Mouse (Mus musculus): ENCODE results near the gene 5031439G07Rik. TPM values are rescaled to one million over a fixed set of nuclear protein-coding genes. Genes with fewer than 3 reads are reported as not detected.

The 5031439G07Rik gene
- total and polyA plus RNA-seq, 3 experiments = 19.6 to 61.0 TPM; not detected in 1

GRCm38 (mm10) chr15:84973544-84973871 lies 14.8 kb downstream of the 5031439G07Rik start:
- no peak for TF ChIP-seq GATA1 (IDR thresholded peaks at IDR 0.05; ENCODE audit: low read depth, low read length)
- no peak for TF ChIP-seq NELFE (IDR thresholded peaks at IDR 0.05; ENCODE audit: low read depth, low read length)
- TF ChIP-seq MAX (IDR thresholded peaks at IDR 0.05; ENCODE audit: low read length) = no peak
- TF ChIP-seq ZMIZ1 (IDR thresholded peaks at IDR 0.05; ENCODE audit: low read depth, low read length) = no peak
- TF ChIP-seq HCFC1 (IDR thresholded peaks at IDR 0.05; ENCODE audit: low read depth, low read length) = no peak
- no peak for TF ChIP-seq TCF12 (IDR thresholded peaks at IDR 0.05; ENCODE audit: low read depth, low read length)
- no peak for TF ChIP-seq CTCF (IDR thresholded peaks at IDR 0.05 in 2 of 3, conservative IDR thresholded peaks at IDR 0.05 in 1 of 3; ENCODE audit: control insufficient read depth in 1 of 3, insufficient read depth in 1 of 3, low read depth in 2 of 3, low read length in 3 of 3, poor library complexity in 1 of 3, severe bottlenecking in 1 of 3)
- no peak for TF ChIP-seq ETS1 (IDR thresholded peaks at IDR 0.05; ENCODE audit: low read depth, low read length)
- TF ChIP-seq USF1 (IDR thresholded peaks at IDR 0.05; ENCODE audit: low read depth, low read length) = no peak
- TF ChIP-seq MEF2A (IDR thresholded peaks at IDR 0.05; ENCODE audit: extremely low read depth, insufficient replicate concordance, low read depth, low read length, poor library complexity, severe bottlenecking) = no peak
- TF ChIP-seq NRF1 (IDR thresholded peaks at IDR 0.05; ENCODE audit: insufficient read depth, low read depth, low read length, poor library complexity, severe bottlenecking) = no peak
- TF ChIP-seq MXI1 (IDR thresholded peaks at IDR 0.05; ENCODE audit: low read depth, low read length) = no peak
- TF ChIP-seq ZKSCAN1 (IDR thresholded peaks at IDR 0.05; ENCODE audit: low read depth, low read length) = no peak
- TF ChIP-seq RCOR1 (IDR thresholded peaks at IDR 0.05; ENCODE audit: low read depth, low read length) = no peak
- no peak for TF ChIP-seq RAD21 (IDR thresholded peaks at IDR 0.05; ENCODE audit: low read depth, low read length)
- TF ChIP-seq EP300 (IDR thresholded peaks at IDR 0.05; ENCODE audit: low read depth in 1 of 2, low read length in 2 of 2) = no peak
- no peak for TF ChIP-seq MYB (IDR thresholded peaks at IDR 0.05; ENCODE audit: low read depth, low read length)
- TF ChIP-seq MAZ (IDR thresholded peaks at IDR 0.05; ENCODE audit: low read depth, low read length) = no peak
- TF ChIP-seq USF2 (IDR thresholded peaks at IDR 0.05; ENCODE audit: borderline replicate concordance in 1 of 2, insufficient read depth in 1 of 2, low read depth in 1 of 2, low read length in 2 of 2) = no peak
- no peak overlapping the region for H3K9ac ChIP-seq (ENCODE audit: control insufficient read depth, low read depth, low read length, poor library complexity, severe bottlenecking)
- H3K27ac ChIP-seq (ENCODE audit: control insufficient read depth, low read depth, low read length) = no peak overlapping the region
- DNase-seq (ENCODE audit: low read depth, low spot score) = no peak
- no peaks in the 10 kb centered on the region for H3K79me2 ChIP-seq (ENCODE audit: control insufficient read depth, insufficient read depth, low read length, poor library complexity)
- H3K4me1 ChIP-seq (ENCODE audit: control insufficient read depth in 1 of 2, insufficient read depth in 2 of 2, low read length in 2 of 2) = no peaks in the 10 kb centered on the region
- no peaks in the 10 kb centered on the region for H3K27me3 ChIP-seq (ENCODE audit: control insufficient read depth in 1 of 2, insufficient read depth in 2 of 2, low read length in 2 of 2)
- H3K36me3 ChIP-seq (ENCODE audit: control insufficient read depth in 1 of 2, insufficient read depth in 2 of 2, low read length in 2 of 2) = no peaks in the 10 kb centered on the region
- no peak overlapping the region for H3K4me3 ChIP-seq (ENCODE audit: control insufficient read depth in 1 of 2, insufficient read depth in 1 of 2, low read depth in 2 of 2, low read length in 2 of 2)
- H3K9me3 ChIP-seq (replicated peaks; ENCODE audit: insufficient read depth, low read length) = no peaks in the 10 kb centered on the region

- H3K27ac ChIP-seq (ENCODE audit: control insufficient read depth, low read depth, low read length) = no peak overlapping the region
- TF ChIP-seq SIN3A (IDR thresholded peaks at IDR 0.05; ENCODE audit: low read length) (no peak), MXI1 (IDR thresholded peaks at IDR 0.05; ENCODE audit: low read depth, low read length) (no peak), USF2 (IDR thresholded peaks at IDR 0.05; ENCODE audit: borderline replicate concordance in 1 of 2, insufficient read depth in 1 of 2, low read depth in 1 of 2, low read length in 2 of 2) (no peak), ZC3H11A (IDR thresholded peaks at IDR 0.05; ENCODE audit: low read depth, low read length) (no peak), ELF1 (IDR thresholded peaks at IDR 0.05; ENCODE audit: low read depth, low read length) (no peak), UBTF (IDR thresholded peaks at IDR 0.05; ENCODE audit: borderline replicate concordance, insufficient read depth, low read depth, low read length) (no peak), MYC (IDR thresholded peaks at IDR 0.05; ENCODE audit: low read depth, low read length) (no peak), MAZ (IDR thresholded peaks at IDR 0.05; ENCODE audit: low read depth, low read length) (no peak), ZKSCAN1 (IDR thresholded peaks at IDR 0.05; ENCODE audit: low read depth, low read length) (no peak)
- no peaks in the 10 kb centered on the region for H3K9me3 ChIP-seq (replicated peaks; ENCODE audit: insufficient read depth, low read length)
- no peak for DNase-seq (ENCODE audit: low read depth, low spot score)
- H3K27me3 ChIP-seq (ENCODE audit: control insufficient read depth in 1 of 2, insufficient read depth in 2 of 2, low read length in 2 of 2) = no peaks in the 10 kb centered on the region
- no peak overlapping the region for H3K4me3 ChIP-seq (ENCODE audit: control insufficient read depth in 1 of 2, insufficient read depth in 1 of 2, low read depth in 2 of 2, low read length in 2 of 2)
- H3K9ac ChIP-seq (ENCODE audit: control insufficient read depth, low read depth, low read length, poor library complexity, severe bottlenecking) = no peak overlapping the region
- no peaks in the 10 kb centered on the region for H3K36me3 ChIP-seq (ENCODE audit: control insufficient read depth in 1 of 2, insufficient read depth in 2 of 2, low read length in 2 of 2)
- no peaks in the 10 kb centered on the region for H3K4me1 ChIP-seq (ENCODE audit: control insufficient read depth in 1 of 2, insufficient read depth in 2 of 2, low read length in 2 of 2)
- no peaks in the 10 kb centered on the region for H3K79me2 ChIP-seq (ENCODE audit: control insufficient read depth, insufficient read depth, low read length, poor library complexity)
Observed at GRCm38 (mm10) chr15:84972860-84973543, 15.3 kb downstream of the 5031439G07Rik start.

Measured in MEL (cell line).